Mouse (Mus musculus): ENCODE data around the gene Tecr.

DNA sequence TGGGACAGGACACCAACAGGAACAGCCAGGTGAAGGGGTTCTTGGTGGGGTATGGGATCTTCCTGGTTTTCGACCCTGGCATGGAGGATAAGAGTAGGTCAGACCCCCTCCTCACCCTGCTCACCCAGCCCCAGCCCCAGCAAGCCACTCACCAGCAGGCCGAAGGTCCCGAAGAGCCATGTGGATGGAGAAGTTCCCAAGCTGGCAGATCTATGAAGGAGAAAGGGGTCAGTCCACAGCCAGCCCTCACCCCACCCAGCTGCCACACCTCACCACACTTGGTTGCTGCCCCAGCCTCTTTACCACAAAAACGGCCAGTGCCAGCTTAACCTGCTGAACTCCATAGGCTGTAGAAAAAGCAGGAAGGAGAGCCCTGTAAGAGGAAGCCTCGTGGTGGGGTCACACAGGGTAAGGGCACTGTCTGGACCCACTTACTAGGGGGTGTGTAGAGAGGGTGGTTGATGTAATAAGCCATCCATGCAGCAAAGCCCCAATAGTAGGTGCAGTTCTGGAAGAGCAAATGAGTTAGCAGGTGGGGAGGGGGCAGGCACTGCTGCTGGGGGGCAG lies 35.4 kb downstream of the Tecr start:
- TF ChIP-seq CTCF (IDR thresholded peaks at IDR 0.05; ENCODE audit: low read depth, low read length) (no peak), POLR2A (IDR thresholded peaks at IDR 0.05; ENCODE audit: extremely low read depth, insufficient read depth, low read length) (no peak)
